Mouse (Mus musculus) MEL (cell line): ENCODE results near the gene Rims3. TPM values are rescaled to one million over a fixed set of nuclear protein-coding genes. Genes with fewer than 3 reads are reported as not detected.

ENCODE experiments used
- DNase-seq: peaks from one replicate; pipeline ENCODE4 v3.0.0; 2011; ENCODE audit warnings: low read depth, low spot score
- H3K27ac ChIP-seq: 2 replicates; pipeline ENCODE4 v1.5.1; 2012; ENCODE audit warnings: low read depth, mild to moderate bottlenecking, control low read depth, low read length, moderate library complexity; ENCODE audit not compliant: control insufficient read depth
- H3K27me3 ChIP-seq, 2 experiments: fragments of 150-350 bp in 1 of 2; sonication (generic) in 1 of 2; 2 replicates each; pipeline ENCODE4 v1.6.1; 2012; ENCODE audit warnings: low read length in 2 of 2, mild to moderate bottlenecking in 2 of 2, improper control_type of control experiment in 1 of 2, moderate library complexity in 1 of 2; ENCODE audit not compliant: insufficient read depth in 2 of 2, control insufficient read depth in 1 of 2
- H3K36me3 ChIP-seq, 2 experiments: 2 replicates each; pipeline ENCODE4 v1.6.1; 2012 to 2014; ENCODE audit warnings: low read length in 2 of 2, improper control_type of control experiment in 1 of 2, inconsistent platforms in 1 of 2, mild to moderate bottlenecking in 1 of 2; ENCODE audit not compliant: insufficient read depth in 2 of 2, control insufficient read depth in 1 of 2
- H3K4me1 ChIP-seq, 2 experiments: fragments of 150-350 bp in 1 of 2; sonication (generic) in 1 of 2; 2 replicates each; pipeline ENCODE4 v1.6.1; 2012; ENCODE audit warnings: low read length in 2 of 2, improper control_type of control experiment in 1 of 2, mild to moderate bottlenecking in 1 of 2; ENCODE audit not compliant: insufficient read depth in 2 of 2, control insufficient read depth in 1 of 2
- H3K4me3 ChIP-seq, 2 experiments: fragments of 150-350 bp in 1 of 2; sonication (generic) in 1 of 2; 2 replicates each; pipeline ENCODE4 v1.5.1; 2012; ENCODE audit warnings: low read depth in 2 of 2, low read length in 2 of 2, mild to moderate bottlenecking in 2 of 2, moderate library complexity in 2 of 2, control low read depth in 1 of 2, improper control_type of control experiment in 1 of 2; ENCODE audit not compliant: control insufficient read depth in 1 of 2, insufficient read depth in 1 of 2
- H3K79me2 ChIP-seq: 2 replicates; pipeline ENCODE4 v1.6.1; 2012; ENCODE audit warnings: mild to moderate bottlenecking, low read length, moderate library complexity; ENCODE audit not compliant: control insufficient read depth, poor library complexity, insufficient read depth
- H3K9ac ChIP-seq: 2 replicates; pipeline ENCODE4 v1.6.1; 2012; ENCODE audit warnings: low read depth, mild to moderate bottlenecking, control low read depth, low read length, moderate library complexity; ENCODE audit not compliant: control insufficient read depth, poor library complexity, severe bottlenecking
- H3K9me3 ChIP-seq: fragments of 150-350 bp; sonication (generic); replicated peaks from 2 replicates; pipeline ENCODE4 v1.6.1; 2012; ENCODE audit warnings: mild to moderate bottlenecking, low read length, improper control_type of control experiment, moderate library complexity; ENCODE audit not compliant: insufficient read depth
- CTCF ChIP-seq, 3 experiments: IDR thresholded peaks in 2 of 3; conservative IDR thresholded peaks in 1 of 3; 2 replicates each; pipeline ENCODE4 v1.5.1; 2011 to 2012; ENCODE audit warnings: low read length in 3 of 3, low read depth in 2 of 3, mild to moderate bottlenecking in 2 of 3, improper control_type of control experiment in 1 of 3, inconsistent platforms in 1 of 3, mixed read lengths in 1 of 3, moderate library complexity in 1 of 3; ENCODE audit not compliant: control insufficient read depth in 1 of 3, insufficient read depth in 1 of 3, poor library complexity in 1 of 3, severe bottlenecking in 1 of 3
- EP300 ChIP-seq, 2 experiments: IDR thresholded peaks; 2 replicates each; pipeline ENCODE4 v1.6.1; 2011; ENCODE audit warnings: improper control_type of control experiment in 2 of 2, low read length in 2 of 2, low read depth in 1 of 2, mild to moderate bottlenecking in 1 of 2
- GATA1 ChIP-seq: IDR thresholded peaks from 2 replicates; pipeline ENCODE4 v1.6.1; 2011; ENCODE audit warnings: low read depth, low read length, improper control_type of control experiment
- HCFC1 ChIP-seq: IDR thresholded peaks from 2 replicates; pipeline ENCODE4 v1.6.1; 2012; ENCODE audit warnings: low read depth, mild to moderate bottlenecking, inconsistent platforms, low read length, improper control_type of control experiment, moderate library complexity
- JUND ChIP-seq: IDR thresholded peaks from 2 replicates; pipeline ENCODE4 v1.6.1; 2011; ENCODE audit warnings: low read depth, mild to moderate bottlenecking, improper control_type of control experiment, low read length
- KAT2A ChIP-seq: conservative IDR thresholded peaks from 2 replicates; pipeline ENCODE4 v1.6.1; 2012; ENCODE audit warnings: low read depth, low read length, improper control_type of control experiment, inconsistent platforms
- MAFK ChIP-seq: IDR thresholded peaks from 2 replicates; pipeline ENCODE4 v1.6.1; 2011; ENCODE audit warnings: low read depth, mild to moderate bottlenecking, low read length, improper control_type of control experiment, borderline replicate concordance
- MAX ChIP-seq: IDR thresholded peaks from 2 replicates; pipeline ENCODE4 v1.6.1; 2011; ENCODE audit warnings: low read length, improper control_type of control experiment
- MEF2A ChIP-seq: IDR thresholded peaks from 2 replicates; pipeline ENCODE4 v1.6.1; 2014; ENCODE audit warnings: low read depth, mild to moderate bottlenecking, inconsistent platforms, low read length, improper control_type of control experiment; ENCODE audit not compliant: poor library complexity, insufficient replicate concordance, severe bottlenecking; ENCODE audit errors: extremely low read depth
- MYB ChIP-seq: IDR thresholded peaks from 2 replicates; pipeline ENCODE4 v1.6.1; 2011; ENCODE audit warnings: mild to moderate bottlenecking, low read depth, low read length, improper control_type of control experiment
- NELFE ChIP-seq: IDR thresholded peaks from 2 replicates; pipeline ENCODE4 v1.6.1; 2011; ENCODE audit warnings: low read depth, low read length, improper control_type of control experiment
- NRF1 ChIP-seq: IDR thresholded peaks from 2 replicates; pipeline ENCODE4 v1.6.1; 2014; ENCODE audit warnings: low read depth, mild to moderate bottlenecking, inconsistent platforms, low read length, improper control_type of control experiment, moderate library complexity; ENCODE audit not compliant: poor library complexity, insufficient read depth, severe bottlenecking
- POLR2A ChIP-seq, 2 experiments: IDR thresholded peaks; 2 replicates each; pipeline ENCODE4 v1.6.1; 2011 to 2012; ENCODE audit warnings: low read length in 2 of 2, mild to moderate bottlenecking in 2 of 2, control low read depth in 1 of 2, improper control_type of control experiment in 1 of 2, low read depth in 1 of 2, moderate library complexity in 1 of 2; ENCODE audit not compliant: control insufficient read depth in 1 of 2, insufficient read depth in 1 of 2, poor library complexity in 1 of 2
- POLR2AphosphoS2 ChIP-seq: IDR thresholded peaks from 2 replicates; pipeline ENCODE4 v1.6.1; 2011; ENCODE audit warnings: low read length, improper control_type of control experiment
- POLR2AphosphoS5 ChIP-seq: IDR thresholded peaks from 2 replicates; pipeline ENCODE4 v1.6.1; 2012; ENCODE audit warnings: low read depth, borderline replicate concordance, mild to moderate bottlenecking, inconsistent platforms, low read length, moderate library complexity, mixed read lengths
- TAL1 ChIP-seq: IDR thresholded peaks from 2 replicates; pipeline ENCODE4 v1.6.1; 2012; ENCODE audit warnings: mild to moderate bottlenecking, inconsistent platforms, low read length, moderate library complexity, mixed read lengths
- TBP ChIP-seq: IDR thresholded peaks from 2 replicates; pipeline ENCODE4 v1.8.0; 2011; ENCODE audit warnings: low read depth, low read length, improper control_type of control experiment
- UBTF ChIP-seq: IDR thresholded peaks from 2 replicates; pipeline ENCODE4 v1.6.1; 2012; ENCODE audit warnings: low read depth, mild to moderate bottlenecking, inconsistent platforms, low read length, improper control_type of control experiment, moderate library complexity, borderline replicate concordance; ENCODE audit not compliant: insufficient read depth
- USF2 ChIP-seq, 2 experiments: IDR thresholded peaks; 2 replicates each; pipeline ENCODE4 v1.6.1; 2011 to 2012; ENCODE audit warnings: improper control_type of control experiment in 2 of 2, low read length in 2 of 2, borderline replicate concordance in 1 of 2, inconsistent platforms in 1 of 2, low read depth in 1 of 2, mild to moderate bottlenecking in 1 of 2; ENCODE audit not compliant: insufficient read depth in 1 of 2
- ZC3H11A ChIP-seq: IDR thresholded peaks from 2 replicates; pipeline ENCODE4 v1.6.1; 2012; ENCODE audit warnings: low read depth, mild to moderate bottlenecking, inconsistent platforms, low read length, improper control_type of control experiment
- ZKSCAN1 ChIP-seq: IDR thresholded peaks from 2 replicates; pipeline ENCODE4 v1.6.1; 2012; ENCODE audit warnings: low read depth, mild to moderate bottlenecking, inconsistent platforms, low read length, improper control_type of control experiment, moderate library complexity
- polyA plus RNA-seq, 2 experiments: library from polyadenylated mRNA; stranded (reverse) in 1 of 2; unstranded in 1 of 2; fragments of >175 nt in 1 of 2; fragments of >200 nt in 1 of 2; gene quantifications; 2 replicates each; pipeline versions ENCODE4 v1.2.1 to v1.2.4; 2012; ENCODE audit warnings: low replicate concordance in 2 of 2, low read depth in 1 of 2; ENCODE audit not compliant: insufficient read length in 2 of 2, insufficient read depth in 1 of 2, missing spikeins in 1 of 2
- total RNA-seq: library from RNA; depleted of rRNA; stranded (reverse); fragments of 300-350 nt; gene quantifications from 2 replicates; pipeline ENCODE4 v1.2.3, GENCODE M21; 2012

Gene Rims3
- total and polyA plus RNA-seq, 3 experiments = 0.07 TPM; not detected in 2

- Histone ChIP-seq H3K79me2 (peaks cover 70% of the 10 kb centered on the region), H3K36me3 (peaks cover 3 to 41% of the 10 kb centered on the region in 2 experiments; a peak in 3 of 4 replicates), H3K4me1 (peaks cover 11 to 13% of the 10 kb centered on the region in 2 experiments; a peak in 3 of 4 replicates), H3K9me3 (no peaks in the 10 kb centered on the region), H3K27me3 (no peaks in the 10 kb centered on the region), H3K9ac (no peak overlapping the region), H3K4me3 (no peak overlapping the region), H3K27ac (no peak overlapping the region)
- no peak for DNase-seq
- TF ChIP-seq MYB (no peak), EP300 (IDR thresholded peaks at IDR 0.05; ENCODE audit: low read depth in 1 of 2, low read length in 2 of 2) (no peak), TBP (no peak), UBTF (no peak), POLR2AphosphoS2 (no peak), MEF2A (no peak), KAT2A (no peak), MAX (no peak), USF2 (IDR thresholded peaks at IDR 0.05; ENCODE audit: borderline replicate concordance in 1 of 2, insufficient read depth in 1 of 2, low read depth in 1 of 2, low read length in 2 of 2) (no peak), CTCF (IDR thresholded peaks at IDR 0.05 in 2 of 3, conservative IDR thresholded peaks at IDR 0.05 in 1 of 3; ENCODE audit: control insufficient read depth in 1 of 3, insufficient read depth in 1 of 3, low read depth in 2 of 3, low read length in 3 of 3, poor library complexity in 1 of 3, severe bottlenecking in 1 of 3) (no peak), POLR2A (IDR thresholded peaks at IDR 0.05; ENCODE audit: control insufficient read depth in 1 of 2, insufficient read depth in 1 of 2, low read depth in 1 of 2, low read length in 2 of 2, poor library complexity in 1 of 2) (no peak), TAL1 (no peak), ZC3H11A (no peak), POLR2AphosphoS5 (no peak), NRF1 (no peak), HCFC1 (no peak), NELFE (no peak)
Observed at GRCm38 (mm10) chr4:120817951-120818350, 36.7 kb upstream of the Rims3 start.

GRCm38 (mm10) chr4:120819296-120819695 lies 35.3 kb upstream of the Rims3 start:
- Histone ChIP-seq H3K27me3 (no peaks in the 10 kb centered on the region), H3K36me3 (peaks cover 3 to 47% of the 10 kb centered on the region in 2 experiments; a peak in 3 of 4 replicates), H3K4me1 (peaks cover 10 to 15% of the 10 kb centered on the region in 2 experiments), H3K79me2 (peaks cover 72% of the 10 kb centered on the region), H3K9me3 (no peaks in the 10 kb centered on the region)
- TF ChIP-seq ZC3H11A (no peak), MAFK (no peak), CTCF (IDR thresholded peaks at IDR 0.05 in 2 of 3, conservative IDR thresholded peaks at IDR 0.05 in 1 of 3; ENCODE audit: control insufficient read depth in 1 of 3, insufficient read depth in 1 of 3, low read depth in 2 of 3, low read length in 3 of 3, poor library complexity in 1 of 3, severe bottlenecking in 1 of 3) (no peak), HCFC1 (no peak), POLR2A (IDR thresholded peaks at IDR 0.05; ENCODE audit: control insufficient read depth in 1 of 2, insufficient read depth in 1 of 2, low read depth in 1 of 2, low read length in 2 of 2, poor library complexity in 1 of 2) (no peak), UBTF (no peak), GATA1 (no peak), TAL1 (no peak), ZKSCAN1 (no peak), JUND (no peak), MAX (no peak), NRF1 (no peak)
- TF ChIP-seq, all 39 proteins: peak for 0
- DNase-seq = no peak
- no peak overlapping the region for H3K27ac ChIP-seq
- no peak overlapping the region for H3K4me3 ChIP-seq
- H3K9ac ChIP-seq = no peak overlapping the region
